Mouse (Mus musculus) macrophage (primary cell): ENCODE results near the gene Rasl2-9. TPM values are rescaled to one million over a fixed set of nuclear protein-coding genes. Genes with fewer than 3 reads are reported as not detected.
"Not testable (repeated sequence)": the region's sequence is repeated elsewhere in the genome, so short reads cannot be mapped to it uniquely, and the experiment has no call there.

Experiments used
- H3K27ac ChIP-seq: fragments of 350-480 bp; formaldehyde crosslinking; 2 replicates; pipeline ENCODE4 v1.9.0; 2021
- H3K36me3 ChIP-seq: fragments of 350-480 bp; formaldehyde crosslinking; 2 replicates; pipeline ENCODE4 v1.9.0; 2021; ENCODE audit errors: inconsistent target
- H3K4me3 ChIP-seq: fragments of 350-480 bp; formaldehyde crosslinking; 2 replicates; pipeline ENCODE4 v1.9.0; 2021; ENCODE audit errors: inconsistent target
- H3K79me2 ChIP-seq: fragments of 350-480 bp; formaldehyde crosslinking; 2 replicates; pipeline ENCODE4 v1.9.0; 2021; ENCODE audit errors: inconsistent target
- WGBS: methylation state at CpG from one replicate; pipeline ENCODE4 v1.1.7; 2026; ENCODE audit warnings: inconsistent platforms; ENCODE audit not compliant: missing documents; 5-methylcytosine and 5-hydroxymethylcytosine counted together
- polyA plus RNA-seq: library from polyadenylated mRNA; stranded (reverse); fragments of 250-400 nt; gene quantifications from 3 replicates; pipeline ENCODE4 v1.2.4, GENCODE M21; 2018; ENCODE audit warnings: inconsistent platforms
- total RNA-seq, 78 experiments: library from RNA; depleted of rRNA; stranded (reverse); fragments of 250-400 nt; gene quantifications; 1 replicate in 9 of 78; 2 replicates in 24 of 78; 3 replicates in 43 of 78; 4 replicates in 2 of 78; pipeline ENCODE4 v1.2.4; 2018; ENCODE audit warnings: inconsistent platforms in 56 of 78

The Rasl2-9 gene
- 1 to 10 TPM in 2 of 26 experiments, under 1 TPM in 1, not detected in 23; 0.98 to 1.5 (median 1.1) TPM for total RNA-seq (2018; cell fraction: chromatin; rRNA removed)
- under 1 TPM in 23 of 26 experiments, not detected in 3; 0.10 to 0.69 (median 0.36) TPM for total RNA-seq (2018; cell fraction: cytosol; rRNA removed)
- 1 to 10 TPM in 4 of 26 experiments, under 1 TPM in 4, not detected in 18; 0.56 to 2.1 (median 1.1) TPM for total RNA-seq (2018; cell fraction: nucleus; rRNA removed)
- polyA plus RNA-seq: 0.32 to 1.4 TPM (median 0.40 TPM) in 3 replicates

- H3K79me2 ChIP-seq: no peaks in the 10 kb centered on the region
- H3K4me3 ChIP-seq: peak within 1 kb of the TSS; percentile 27
- no peak within 1 kb of the TSS for H3K27ac ChIP-seq
- H3K36me3 ChIP-seq: no peaks in the 10 kb centered on the region
- WGBS: 23% methylated on average over 42 of the region's 42 CpGs
Measured at GRCm38 (mm10) chr7:5125549-5126406, at the start of gene Rasl2-9. TSS of gene Rasl2-9 (minus strand) at chr7:5125950.

- H3K4me3 ChIP-seq, H3K79me2 ChIP-seq, H3K27ac ChIP-seq, H3K36me3 ChIP-seq: not testable (repeated sequence)
Measured at GRCm38 (mm10) chr7:5149570-5149969, 23.8 kb upstream of the Rasl2-9 start, which contains the start of gene Vmn1r55. TSS of gene Vmn1r55 (minus strand) at chr7:5149670.

GRCm38 (mm10) chr7:5125078-5125477 lies 672 bp downstream of the Rasl2-9 start:
- Histone ChIP-seq H3K4me3 (no peak overlapping the region), H3K27ac (no peak overlapping the region), H3K79me2 (no peaks in the 10 kb centered on the region), H3K36me3 (no peaks in the 10 kb centered on the region)
- 81% methylated on average over 8 of the region's 8 CpGs for WGBS

GRCm38 (mm10) chr7:5116850-5117249 lies 8.9 kb downstream of the Rasl2-9 start, which contains the start of gene Rfpl4:
TSS of gene Rfpl4 (minus strand) at chr7:5116950.
- Histone ChIP-seq H3K36me3 (no peaks in the 10 kb centered on the region), H3K27ac (no peak within 1 kb of the TSS), H3K4me3 (no peak within 1 kb of the TSS), H3K79me2 (no peaks in the 10 kb centered on the region)
- WGBS: 72% methylated on average over 3 of the region's 3 CpGs

GRCm38 (mm10) chr7:5112701-5113100 lies 13.0 kb downstream of the Rasl2-9 start:
- H3K79me2 ChIP-seq: no peaks in the 10 kb centered on the region
- H3K36me3 ChIP-seq: no peaks in the 10 kb centered on the region
- H3K27ac ChIP-seq: no peak overlapping the region
- H3K4me3 ChIP-seq: no peak overlapping the region
- WGBS: 28% methylated on average over 3 of the region's 3 CpGs

- H3K79me2 ChIP-seq: no peaks in the 10 kb centered on the region
- 80% methylated on average over 8 of the region's 8 CpGs for WGBS
- no peak overlapping the region for H3K4me3 ChIP-seq
- no peak overlapping the region for H3K27ac ChIP-seq
- H3K36me3 ChIP-seq: no peaks in the 10 kb centered on the region
Measured at GRCm38 (mm10) chr7:5109301-5109700, 16.4 kb downstream of the Rasl2-9 start.

GRCm38 (mm10) chr7:5108272-5108671 lies 17.5 kb downstream of the Rasl2-9 start:
- Histone ChIP-seq H3K79me2 (no peaks in the 10 kb centered on the region), H3K4me3 (no peak overlapping the region), H3K27ac (no peak overlapping the region), H3K36me3 (no peaks in the 10 kb centered on the region)
- 74% methylated on average over 4 of the region's 4 CpGs for WGBS

- H3K4me3 ChIP-seq: no peak overlapping the region
- H3K36me3 ChIP-seq: peaks cover 15% of the 10 kb centered on the region
- peak overlapping the region; percentile 85 for H3K27ac ChIP-seq
- WGBS: 86% methylated on average over 2 of the region's 2 CpGs
- no peaks in the 10 kb centered on the region for H3K79me2 ChIP-seq
Measured at GRCm38 (mm10) chr7:5102564-5102963, 23.2 kb downstream of the Rasl2-9 start.

- Histone ChIP-seq H3K27ac (peak overlapping the region; percentile 85), H3K4me3 (no peak overlapping the region), H3K36me3 (peaks cover 26% of the 10 kb centered on the region), H3K79me2 (no peaks in the 10 kb centered on the region)
- WGBS: 4% methylated on average over 10 of the region's 10 CpGs
Measured at GRCm38 (mm10) chr7:5101066-5101663, 24.6 kb downstream of the Rasl2-9 start.

GRCm38 (mm10) chr7:5099796-5100195 lies 26.0 kb downstream of the Rasl2-9 start:
- peaks cover 4% of the 10 kb centered on the region; the same call in 1 of the 2 replicates for H3K79me2 ChIP-seq
- WGBS: 85% methylated on average over 3 of the region's 3 CpGs
- peak overlapping the region; percentile 9; the same call in 1 of the 2 replicates for H3K27ac ChIP-seq
- peaks cover 39% of the 10 kb centered on the region for H3K36me3 ChIP-seq
- no peak overlapping the region for H3K4me3 ChIP-seq

GRCm38 (mm10) chr7:5098769-5099168 lies 27.0 kb downstream of the Rasl2-9 start:
- 92% methylated on average over 5 of the region's 5 CpGs for WGBS
- peaks cover 50% of the 10 kb centered on the region for H3K36me3 ChIP-seq
- no peak overlapping the region for H3K4me3 ChIP-seq
- H3K27ac ChIP-seq: no peak overlapping the region
- H3K79me2 ChIP-seq: peaks cover 15% of the 10 kb centered on the region; the same call in 1 of the 2 replicates

GRCm38 (mm10) chr7:5092831-5093510 lies 32.8 kb downstream of the Rasl2-9 start:
- Histone ChIP-seq H3K79me2 (peaks cover 72% of the 10 kb centered on the region), H3K36me3 (peaks cover 85% of the 10 kb centered on the region), H3K27ac (no peak overlapping the region), H3K4me3 (no peak overlapping the region)
- 91% methylated on average over 21 of the region's 21 CpGs for WGBS

GRCm38 (mm10) chr7:5092381-5092780 lies 33.4 kb downstream of the Rasl2-9 start:
- Histone ChIP-seq H3K27ac (no peak overlapping the region), H3K79me2 (peaks cover 78% of the 10 kb centered on the region), H3K36me3 (peaks cover 79% of the 10 kb centered on the region), H3K4me3 (no peak overlapping the region)
- WGBS: 91% methylated on average over 6 of the region's 6 CpGs

GRCm38 (mm10) chr7:5091008-5091728 lies 34.6 kb downstream of the Rasl2-9 start:
- Histone ChIP-seq H3K36me3 (peaks cover 72% of the 10 kb centered on the region), H3K79me2 (peaks cover 90% of the 10 kb centered on the region), H3K27ac (no peak overlapping the region), H3K4me3 (no peak overlapping the region)
- WGBS: 94% methylated on average over 14 of the region's 15 CpGs
